Mouse (Mus musculus) natural killer cell, adult 2 months (primary cell): ENCODE data around the gene Gm20517.

Experiments
- DNase-seq, 2 experiments: peaks; one replicate each; pipeline ENCODE4 v3.0.0; 2022; ENCODE audit warnings: low spot score in 2 of 2

Gm20517 gene

DNA sequence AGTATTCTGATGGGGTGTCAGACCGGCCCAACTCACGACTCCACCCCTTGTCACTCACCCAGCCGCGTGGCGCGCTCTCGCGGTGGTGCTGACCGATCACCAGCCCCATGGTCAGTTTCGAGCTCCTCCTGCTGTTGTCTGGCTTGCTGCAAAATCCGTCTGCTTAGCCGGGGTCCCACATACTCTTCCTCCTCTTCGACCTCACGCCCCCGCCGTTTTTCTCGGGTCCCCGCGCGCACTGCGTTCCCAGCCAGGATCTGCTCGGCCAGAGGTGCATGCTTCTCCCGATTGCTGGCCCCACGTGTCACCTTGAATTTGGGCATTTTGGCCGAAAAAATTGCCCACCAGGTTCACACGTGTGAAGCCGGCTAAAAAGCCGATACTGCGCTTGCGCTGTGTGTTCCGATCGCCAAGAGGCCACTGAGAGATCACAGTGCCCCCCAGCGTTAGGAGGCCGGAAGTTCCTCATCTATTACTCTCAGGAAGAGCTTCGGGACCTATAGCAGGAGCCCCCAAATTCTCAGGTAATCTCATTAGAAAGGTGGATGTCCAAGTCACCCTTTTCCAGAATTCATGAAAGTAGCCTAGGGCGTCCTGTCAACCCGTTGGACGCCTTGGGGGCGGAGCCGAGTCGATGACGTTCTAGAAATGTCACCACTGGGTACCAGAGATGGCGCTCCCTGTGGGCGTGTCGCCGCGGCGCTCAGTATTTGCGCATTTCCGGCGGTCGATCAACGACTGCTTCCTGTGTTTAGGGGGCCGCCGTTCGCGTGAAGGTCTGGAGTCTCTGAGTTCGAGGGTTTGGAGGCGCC lies at the start of gene Gm20517, which contains the start of the genes Bysl and Med20:
Gene Gm20517 (plus strand): TSS at position 741 of the 812 bp plus-strand sequence.
Gene Bysl (minus strand): TSS at position 644 of the 812 bp plus-strand sequence.
Gene Med20 (plus strand): TSS at position 734 of the 812 bp plus-strand sequence.
- peak; percentile 96 for DNase-seq

- DNase-seq = no peak
These were observed 48.5 kb upstream of the Gm20517 start for GRCm38 (mm10) chr17:47562875-47563274.

- peak; percentile 44 to 74 for DNase-seq
These were observed 46.8 kb upstream of the Gm20517 start for GRCm38 (mm10) chr17:47564612-47565011.

- no peak for DNase-seq
These were observed 45.3 kb upstream of the Gm20517 start for GRCm38 (mm10) chr17:47566133-47566532.

DNA sequence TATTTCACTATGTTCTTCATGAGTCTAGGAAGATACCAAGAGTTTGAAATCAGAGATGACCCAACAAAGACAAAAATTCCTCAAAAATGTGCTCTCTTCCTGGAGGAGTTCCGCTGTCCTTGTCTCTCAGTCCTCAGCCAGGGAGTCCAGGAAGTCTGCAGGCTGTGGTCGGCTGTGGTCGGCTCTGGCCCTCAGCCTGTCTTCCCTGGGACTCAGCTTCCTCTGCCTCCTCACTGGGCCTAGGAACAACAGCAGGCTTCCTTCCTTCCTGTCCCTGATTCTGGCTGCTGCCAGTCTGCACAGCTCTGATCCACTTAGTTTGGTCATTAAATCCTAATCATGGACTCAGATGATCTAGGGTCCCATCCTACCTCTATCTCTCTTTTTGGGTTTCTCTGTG lies 44.1 kb upstream of the Gm20517 start:
- DNase-seq = no peak

- no peak for DNase-seq
These were observed 43.0 kb upstream of the Gm20517 start for GRCm38 (mm10) chr17:47568389-47568788.

GRCm38 (mm10) chr17:47568951-47569527 lies 42.4 kb upstream of the Gm20517 start:
- DNase-seq = no peak

DNA sequence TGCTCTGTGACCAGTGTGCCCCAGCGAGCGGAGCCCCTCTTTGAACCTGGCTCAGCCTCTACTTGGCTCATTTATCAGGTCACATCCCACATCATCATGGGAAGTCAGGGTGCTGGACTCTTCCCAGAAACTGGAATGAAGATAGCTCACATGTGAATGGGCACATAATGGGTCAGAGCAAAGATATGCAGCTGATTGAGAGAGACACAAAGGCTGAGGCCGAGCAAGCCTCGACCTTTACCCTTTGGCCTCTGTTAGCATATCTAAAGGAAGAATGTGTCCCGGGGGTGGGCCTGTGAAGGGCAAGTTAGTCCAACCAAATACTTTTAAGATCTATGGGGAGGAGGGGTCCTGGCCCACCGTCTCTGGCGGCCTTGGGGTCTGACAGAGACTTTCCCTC lies 39.8 kb upstream of the Gm20517 start:
- no peak for DNase-seq

GRCm38 (mm10) chr17:47572436-47572835 lies 39.0 kb upstream of the Gm20517 start:
- DNase-seq = no peak

GRCm38 (mm10) chr17:47574028-47574427 lies 37.4 kb upstream of the Gm20517 start:
- DNase-seq = no peak

DNA sequence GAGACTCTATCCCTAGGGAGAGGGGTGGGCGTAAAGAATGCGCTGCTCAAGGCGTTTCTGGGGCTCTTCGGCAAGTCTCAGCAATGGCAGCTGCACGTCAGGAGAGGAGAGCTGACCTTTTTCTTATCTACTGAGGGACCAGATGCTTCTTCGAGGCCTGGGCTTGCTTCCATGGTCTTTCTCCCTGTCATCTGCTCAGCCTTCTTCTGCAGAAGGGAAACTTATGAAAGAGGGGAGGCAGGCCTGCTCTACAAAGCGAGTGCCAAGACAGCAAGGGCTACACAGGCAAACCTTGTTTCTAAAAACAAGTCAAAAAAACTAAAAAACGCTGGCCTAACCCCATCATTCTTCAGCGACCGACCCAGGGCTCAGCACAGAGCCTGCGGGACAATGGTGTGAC lies 36.6 kb upstream of the Gm20517 start:
- DNase-seq = no peak

- no peak for DNase-seq
These were observed 32.7 kb upstream of the Gm20517 start for GRCm38 (mm10) chr17:47578655-47579054.

- DNase-seq = no peak
These were observed 30.4 kb upstream of the Gm20517 start for GRCm38 (mm10) chr17:47580962-47581361.

DNA sequence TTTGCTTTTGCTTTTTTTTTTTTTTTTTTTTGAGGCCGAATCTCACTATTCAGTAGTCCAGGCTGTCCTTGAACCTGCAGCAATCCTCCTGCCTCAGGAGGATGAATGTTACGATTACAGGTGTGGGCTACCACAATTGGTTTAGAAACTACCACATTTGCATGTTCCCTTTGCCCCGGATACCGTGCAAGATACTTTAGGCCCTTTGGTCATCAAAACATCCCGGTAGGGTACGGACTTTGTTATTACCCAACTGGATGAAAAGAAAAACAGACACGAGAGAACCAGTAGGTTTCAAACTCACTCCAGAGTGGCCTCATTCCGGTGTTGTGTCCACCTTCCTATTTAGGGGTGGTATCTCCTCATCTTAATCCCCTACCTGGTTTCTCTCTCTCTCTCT lies 22.9 kb upstream of the Gm20517 start:
- DNase-seq = no peak

GRCm38 (mm10) chr17:47591073-47591472 lies 20.3 kb upstream of the Gm20517 start:
- no peak for DNase-seq

- DNase-seq = peak; percentile 89 to 92
These were observed 18.1 kb upstream of the Gm20517 start for GRCm38 (mm10) chr17:47593215-47593853.

DNA sequence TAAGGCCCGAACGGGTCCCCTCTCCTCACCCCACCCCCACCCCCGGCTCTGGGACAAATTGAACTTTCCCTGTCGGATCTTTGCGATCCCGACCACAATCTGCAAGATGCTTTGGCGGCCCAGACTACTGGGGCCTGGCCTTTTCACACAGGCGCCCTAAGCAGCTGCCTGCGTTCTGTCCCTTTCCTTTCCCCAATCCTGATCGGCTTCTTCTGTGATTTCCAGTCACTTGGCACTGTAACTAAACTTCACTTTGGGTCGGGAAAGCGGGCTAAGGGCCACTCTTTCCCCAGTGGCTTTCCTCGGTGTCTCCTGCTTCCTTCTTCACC lies 17.6 kb upstream of the Gm20517 start:
- DNase-seq = no peak

GRCm38 (mm10) chr17:47594183-47594968 lies 17.0 kb upstream of the Gm20517 start:
- peak in 1 of 2 experiments; percentile 8 for DNase-seq

- no peak for DNase-seq
These were observed 16.5 kb upstream of the Gm20517 start for GRCm38 (mm10) chr17:47594969-47595247.

DNA sequence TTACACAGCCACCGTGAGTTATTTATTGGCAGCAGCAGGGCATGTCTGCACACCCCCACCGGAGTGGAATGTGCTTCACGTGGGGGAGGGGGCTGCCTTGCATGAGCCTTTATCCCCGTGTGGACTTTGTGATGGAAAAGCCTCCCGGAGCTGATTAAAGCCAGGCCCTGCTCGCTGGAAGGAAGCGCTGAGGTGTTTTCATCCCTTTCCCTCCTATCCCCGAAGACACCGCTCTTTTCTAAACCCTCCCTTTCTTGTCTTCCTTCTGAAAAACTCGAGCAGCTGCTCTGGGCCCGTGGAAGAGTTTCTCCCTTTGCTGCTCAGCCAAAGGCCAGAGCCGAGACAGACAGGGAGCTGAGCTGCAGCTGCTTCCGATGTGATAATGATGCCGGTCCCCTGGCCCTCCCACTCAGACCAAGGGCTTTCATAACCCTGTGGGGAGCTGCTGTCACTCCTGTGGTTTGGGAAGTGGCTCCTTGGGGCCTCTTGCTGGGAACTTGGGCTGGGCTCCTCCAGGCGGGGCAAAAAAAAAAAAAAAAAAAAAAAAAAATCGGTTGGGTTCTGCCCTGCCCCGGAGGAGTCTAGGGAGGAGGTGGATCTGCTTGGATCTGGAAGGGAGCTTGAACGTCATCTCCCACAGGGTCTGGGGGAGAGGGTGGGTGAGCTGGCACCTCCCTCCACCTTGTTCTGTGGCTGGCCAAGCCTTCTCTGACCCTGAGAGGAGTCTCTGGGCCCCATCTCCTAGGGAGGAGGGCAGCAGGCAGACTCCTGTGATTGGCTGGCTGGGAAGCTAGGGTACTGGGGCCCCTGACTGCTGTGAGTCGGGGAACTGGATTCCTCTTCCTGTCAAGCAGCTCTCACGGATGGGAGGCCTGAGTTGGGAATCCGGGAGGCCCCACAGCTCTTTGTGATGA lies 15.9 kb upstream of the Gm20517 start:
- DNase-seq = peak in 1 of 2 experiments; percentile 8

DNA sequence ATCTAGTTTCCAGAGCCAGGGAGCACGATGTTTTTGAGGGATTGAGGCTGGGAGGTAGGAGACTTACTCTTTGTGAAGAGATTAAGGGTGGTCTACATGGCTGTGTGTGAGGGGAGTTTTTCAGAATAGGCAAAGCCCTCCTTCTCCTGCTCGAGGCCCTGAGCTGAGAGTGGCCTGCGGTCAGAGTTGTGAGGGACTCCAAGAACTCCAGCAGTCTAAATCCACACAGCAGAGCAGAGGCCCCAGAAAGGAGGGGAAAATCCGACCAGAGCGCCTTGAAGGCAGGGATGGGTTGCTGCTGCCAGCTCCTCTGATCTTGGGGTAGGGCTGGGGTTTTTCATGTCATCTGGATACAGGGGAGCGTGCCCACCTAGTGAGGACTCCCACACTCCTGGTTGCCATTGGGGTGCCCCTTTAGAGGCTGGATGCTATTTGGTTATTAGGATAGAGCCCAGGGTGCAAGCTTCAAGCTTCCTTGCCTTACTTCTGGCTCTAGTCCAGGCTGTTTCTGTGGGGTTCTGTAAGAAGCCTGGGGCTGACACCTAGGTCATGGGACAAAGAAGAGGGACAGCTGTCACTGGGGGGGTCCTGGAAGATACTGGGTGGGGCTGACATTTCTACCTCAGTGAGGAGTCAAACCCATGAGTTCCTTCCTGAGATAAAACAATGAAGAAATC lies 15.1 kb upstream of the Gm20517 start:
- no peak for DNase-seq
